Mouse (Mus musculus) megakaryocyte, embryonic 14.5 days (primary cell): ENCODE results near the gene Itih2.

Experiments
- FLI1 ChIP-seq: IDR thresholded peaks from 2 replicates; pipeline ENCODE4 v1.6.1; 2012; ENCODE audit warnings: low read length, inconsistent platforms, mixed read lengths
- GATA1 ChIP-seq: IDR thresholded peaks from 3 replicates; pipeline ENCODE4 v1.6.1; 2012; ENCODE audit warnings: mixed read lengths, low read length, inconsistent platforms, borderline replicate concordance

DNA sequence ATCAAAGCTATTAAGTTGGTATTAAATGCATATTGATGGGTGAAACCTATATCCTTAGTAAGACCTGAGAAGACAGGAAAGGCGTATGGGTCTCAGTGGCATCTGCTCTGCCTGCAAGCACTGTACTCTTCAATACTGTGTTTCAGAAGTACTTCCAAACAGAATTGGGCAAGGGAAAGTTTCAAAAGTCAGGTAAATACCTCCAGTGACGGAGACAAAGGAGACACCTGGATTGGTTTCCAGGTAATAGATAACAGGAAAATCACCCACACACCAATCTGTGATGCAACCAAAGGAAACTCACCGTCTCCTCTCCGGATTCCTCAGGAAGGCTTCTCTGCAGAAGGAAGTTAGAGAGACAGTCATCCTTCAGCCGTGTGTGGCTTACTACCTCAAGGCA, 3.7 kb downstream of the Itih2 start:
- TF ChIP-seq GATA1 (no peak), FLI1 (no peak)
